Mouse (Mus musculus) left cerebral cortex, adult 2 months (tissue): ENCODE measurements around the gene Fam53b. TPM values are rescaled to one million over a fixed set of nuclear protein-coding genes. Genes with fewer than 3 reads are reported as not detected.
A peak's percentile ranks its signal among the peaks of the same experiment; 100 is the strongest.

Experiments used
- DNase-seq, 2 experiments: peaks; one replicate each; pipeline ENCODE4 v3.0.0; 2021 to 2022; ENCODE audit warnings: low spot score in 2 of 2, mixed read lengths in 1 of 2; ENCODE audit errors: extremely low spot score in 1 of 2
- H3K27ac ChIP-seq: fragments of 200-600 bp; 2 replicates; pipeline ENCODE4 v1.8.1; 2022
- H3K4me3 ChIP-seq: fragments of 200-600 bp; 2 replicates; pipeline ENCODE4 v1.8.1; 2022
- CTCF ChIP-seq: fragments of 200-600 bp; IDR thresholded peaks from 2 replicates; pipeline ENCODE4 v1.8.1; 2022; ENCODE audit warnings: antibody characterized with exemption, mild to moderate bottlenecking, moderate library complexity
- intact Hi-C: fragments of 180-260 bp; cut with DNase I; formaldehyde crosslinking; loops from one replicate; pipeline ENCODE4 v1.15.1; 2025
- total RNA-seq, 2 experiments: library from RNA; stranded (reverse); gene quantifications; 2 replicates each; pipeline ENCODE4 v1.2.3; 2021

Fam53b gene
- total RNA-seq, 2 experiments from 2014 or later = 57.1 to 75.2 TPM

GRCm38 (mm10) chr7:132810368-132810767 lies 3.3 kb downstream of the Fam53b start:
- Histone ChIP-seq H3K27ac (peak overlapping the region; percentile 90), H3K4me3 (peak overlapping the region; percentile 88)
- TF ChIP-seq CTCF = no peak
- intact Hi-C loops = loop anchor here (2.0 to 5.0 kb wide), 4 partner anchors 42 to 312 kb away; partner anchors contain the start of genes Ctbp2, Eef1akmt2, Fgfr2 and Oat
- DNase-seq = peak; percentile 58 to 60

- H3K27ac ChIP-seq = peak overlapping the region; percentile 90
- intact Hi-C loops = loop anchor here (2.0 to 5.0 kb wide), 4 partner anchors 43 to 313 kb away; partner anchors contain the start of genes Ctbp2, Eef1akmt2, Fgfr2 and Oat
- no peak for TF ChIP-seq CTCF
- no peak for DNase-seq
- H3K4me3 ChIP-seq = no peak overlapping the region; the same call in 1 of the 2 replicates
These were observed 4.0 kb downstream of the Fam53b start for GRCm38 (mm10) chr7:132809721-132810120.

GRCm38 (mm10) chr7:132808841-132809682 lies 4.6 kb downstream of the Fam53b start:
- intact Hi-C loops = no loop called here
- Histone ChIP-seq H3K27ac (peak overlapping the region; percentile 90), H3K4me3 (peak overlapping the region; percentile 9; the same call in 1 of the 2 replicates)
- no peak for TF ChIP-seq CTCF
- DNase-seq = peak in 1 of 2 experiments; percentile 44

- TF ChIP-seq CTCF = no peak
- H3K4me3 ChIP-seq = no peak overlapping the region
- DNase-seq = peak in 1 of 2 experiments; percentile 17
These were observed 5.5 kb downstream of the Fam53b start for GRCm38 (mm10) chr7:132808051-132808796.

GRCm38 (mm10) chr7:132806926-132807857 lies 6.5 kb downstream of the Fam53b start:
- intact Hi-C loops = loop anchor here (2.0 kb wide), 1 partner anchor 18 kb away; no protein-coding TSS in a partner anchor
- DNase-seq = peak in 1 of 2 experiments; percentile 61
- Histone ChIP-seq H3K27ac (peak overlapping the region; percentile 94), H3K4me3 (0 out of 2 replicates have a peak overlapping the region, but pooled peaks have one; percentile 7)
- TF ChIP-seq CTCF = no peak

More at GRCm38 (mm10) chr7:132808051-132808796, 5.5 kb downstream of the Fam53b start:
- intact Hi-C loops = no loop called here
- H3K27ac ChIP-seq = peak overlapping the region; percentile 90

- Histone ChIP-seq H3K4me3 (no peak overlapping the region), H3K27ac (peak overlapping the region; percentile 94)
- DNase-seq = peak in 1 of 2 experiments; percentile 23
- intact Hi-C loops = loop anchor here (2.0 kb wide), 1 partner anchor 17 kb away; no protein-coding TSS in a partner anchor
- no peak for TF ChIP-seq CTCF
These were observed 7.4 kb downstream of the Fam53b start for GRCm38 (mm10) chr7:132806286-132806685.

- intact Hi-C loops = no loop called here
- TF ChIP-seq CTCF = no peak
- H3K27ac ChIP-seq = no peak overlapping the region
These were observed 8.7 kb downstream of the Fam53b start for GRCm38 (mm10) chr7:132804951-132805350.

GRCm38 (mm10) chr7:132804461-132804860 lies 9.2 kb downstream of the Fam53b start:
- H3K4me3 ChIP-seq = no peak overlapping the region
- no peak for DNase-seq
- intact Hi-C loops = no loop called here
- TF ChIP-seq CTCF = no peak
- peak overlapping the region; percentile 64; the same call in 1 of the 2 replicates for H3K27ac ChIP-seq

More at GRCm38 (mm10) chr7:132804951-132805350, 8.7 kb downstream of the Fam53b start:
- no peak for DNase-seq
- H3K4me3 ChIP-seq = no peak overlapping the region

- DNase-seq = no peak
- H3K4me3 ChIP-seq = no peak overlapping the region
- TF ChIP-seq CTCF = no peak
- H3K27ac ChIP-seq = peak overlapping the region; percentile 64
- intact Hi-C loops = no loop called here
These were observed 9.7 kb downstream of the Fam53b start for GRCm38 (mm10) chr7:132803962-132804361.

GRCm38 (mm10) chr7:132803336-132803735 lies 10.3 kb downstream of the Fam53b start:
- DNase-seq = no peak
- Histone ChIP-seq H3K4me3 (no peak overlapping the region), H3K27ac (peak overlapping the region; percentile 64)
- no peak for TF ChIP-seq CTCF
- intact Hi-C loops = no loop called here

- DNase-seq = no peak
- TF ChIP-seq CTCF = no peak
- intact Hi-C loops = no loop called here
These were observed 11.0 kb downstream of the Fam53b start for GRCm38 (mm10) chr7:132802691-132803090.

More at GRCm38 (mm10) chr7:132802691-132803090, 11.0 kb downstream of the Fam53b start:
- Histone ChIP-seq H3K4me3 (no peak overlapping the region), H3K27ac (peak overlapping the region; percentile 64)
